Mouse (Mus musculus): ENCODE data around the gene Taf4.

GRCm38 (mm10) chr2:179980616-179981015 lies 4.2 kb upstream of the Taf4 start:
- TF ChIP-seq POLR2A (IDR thresholded peaks at IDR 0.05; ENCODE audit: low read depth, low read length) (no peak), CTCF (conservative IDR thresholded peaks at IDR 0.05; ENCODE audit: insufficient read depth, insufficient read length, low read depth, low read length) (no peak)

All from kidney, adult 2 months (tissue).